Mouse (Mus musculus): ENCODE measurements around the gene Lkaaear1.

Gene Lkaaear1

GRCm38 (mm10) chr2:181698241-181698640 lies at the start of gene Lkaaear1:
Lkaaear1 (minus strand) TSS chr2:181698442.
- no peak for DNase-seq (ENCODE audit: low read depth, low spot score)

- no peak for DNase-seq (ENCODE audit: low read depth, low spot score)
Measured at GRCm38 (mm10) chr2:181730051-181730450, 31.8 kb upstream of the Lkaaear1 start.

- no peak for DNase-seq (ENCODE audit: low read depth, low spot score)
Measured at GRCm38 (mm10) chr2:181727659-181728262, 29.5 kb upstream of the Lkaaear1 start.

- DNase-seq (ENCODE audit: low read depth, low spot score): no peak
Measured at GRCm38 (mm10) chr2:181722213-181722612, 24.0 kb upstream of the Lkaaear1 start.

GRCm38 (mm10) chr2:181721200-181721599 lies 23.0 kb upstream of the Lkaaear1 start:
- DNase-seq (ENCODE audit: low read depth, low spot score): no peak

- DNase-seq (ENCODE audit: low read depth, low spot score): no peak
Measured at GRCm38 (mm10) chr2:181720061-181720460, 21.8 kb upstream of the Lkaaear1 start.

GRCm38 (mm10) chr2:181716991-181717390 lies 18.7 kb upstream of the Lkaaear1 start:
- no peak for DNase-seq (ENCODE audit: low read depth, low spot score)

GRCm38 (mm10) chr2:181715382-181715781 lies 17.1 kb upstream of the Lkaaear1 start:
- no peak for DNase-seq (ENCODE audit: low read depth, low spot score)

- no peak for DNase-seq (ENCODE audit: low read depth, low spot score)
Measured at GRCm38 (mm10) chr2:181714903-181715326, 16.7 kb upstream of the Lkaaear1 start, which contains the start of gene Oprl1. Oprl1 (plus strand) TSS chr2:181715016.

GRCm38 (mm10) chr2:181713749-181714148 lies 15.5 kb upstream of the Lkaaear1 start:
- DNase-seq (ENCODE audit: low read depth, low spot score): no peak

GRCm38 (mm10) chr2:181706668-181707067 lies 8.4 kb upstream of the Lkaaear1 start:
- peak; percentile 66 for DNase-seq (ENCODE audit: low read depth, low spot score)

GRCm38 (mm10) chr2:181696801-181697420 lies 1.3 kb downstream of the Lkaaear1 start:
- no peak for DNase-seq (ENCODE audit: low read depth, low spot score)

GRCm38 (mm10) chr2:181695776-181696175 lies 2.5 kb downstream of the Lkaaear1 start:
- no peak for DNase-seq (ENCODE audit: low read depth, low spot score)

GRCm38 (mm10) chr2:181694581-181694980 lies 3.7 kb downstream of the Lkaaear1 start:
- DNase-seq (ENCODE audit: low read depth, low spot score): no peak

- DNase-seq (ENCODE audit: low read depth, low spot score): peak; percentile 92
Measured at GRCm38 (mm10) chr2:181693339-181694280, 4.6 kb downstream of the Lkaaear1 start, which contains the start of gene Rgs19. Rgs19 (minus strand) TSS chr2:181693977.

GRCm38 (mm10) chr2:181692304-181692703 lies 5.9 kb downstream of the Lkaaear1 start:
- DNase-seq (ENCODE audit: low read depth, low spot score): no peak

- DNase-seq (ENCODE audit: low read depth, low spot score): peak; percentile 49
Measured at GRCm38 (mm10) chr2:181691571-181691970, 6.7 kb downstream of the Lkaaear1 start.

GRCm38 (mm10) chr2:181691083-181691482 lies 7.2 kb downstream of the Lkaaear1 start:
- no peak for DNase-seq (ENCODE audit: low read depth, low spot score)

- DNase-seq (ENCODE audit: low read depth, low spot score): no peak
Measured at GRCm38 (mm10) chr2:181689466-181690160, 8.6 kb downstream of the Lkaaear1 start.

- no peak for DNase-seq (ENCODE audit: low read depth, low spot score)
Measured at GRCm38 (mm10) chr2:181687586-181687985, 10.7 kb downstream of the Lkaaear1 start.

- DNase-seq (ENCODE audit: low read depth, low spot score): no peak
Measured at GRCm38 (mm10) chr2:181685686-181686085, 12.6 kb downstream of the Lkaaear1 start.

Measured in CD4-positive helper T cell, adult 2 months (primary cell).